Mouse (Mus musculus) ovary, postnatal 36 days (tissue): ENCODE data around the gene Sgca.
"Not testable (repeated sequence)": the region's sequence is repeated elsewhere in the genome, so short reads cannot be mapped to it uniquely, and the experiment has no call there.

Experiments used
- DNase-seq: peaks from one replicate; pipeline ENCODE4 v3.0.0; 2022; ENCODE audit warnings: low spot score, mixed read lengths

Gene Sgca

GRCm38 (mm10) chr11:94986435-94986834 lies 10.3 kb upstream of the Sgca start:
- no peak for DNase-seq

- DNase-seq = no peak
Observed at GRCm38 (mm10) chr11:94985822-94986221, 9.7 kb upstream of the Sgca start.

GRCm38 (mm10) chr11:94985140-94985539 lies 9.0 kb upstream of the Sgca start:
- no peak for DNase-seq

- no peak for DNase-seq
Observed at GRCm38 (mm10) chr11:94979462-94980179, 3.5 kb upstream of the Sgca start.

- peak; percentile 97 for DNase-seq
Observed at GRCm38 (mm10) chr11:94978947-94979346, 2.8 kb upstream of the Sgca start.

GRCm38 (mm10) chr11:94978178-94978915 lies 2.2 kb upstream of the Sgca start:
- DNase-seq = no peak

GRCm38 (mm10) chr11:94974951-94975350 lies 1.2 kb downstream of the Sgca start:
- DNase-seq = no peak

GRCm38 (mm10) chr11:94973313-94973712 lies 2.8 kb downstream of the Sgca start:
- DNase-seq = no peak

GRCm38 (mm10) chr11:94972887-94973286 lies 3.2 kb downstream of the Sgca start:
- DNase-seq = no peak

- no peak for DNase-seq
Observed at GRCm38 (mm10) chr11:94971895-94972615, 4.1 kb downstream of the Sgca start.

GRCm38 (mm10) chr11:94970210-94970943 lies 5.8 kb downstream of the Sgca start:
- DNase-seq = peak; percentile 51

GRCm38 (mm10) chr11:94969709-94970108 lies 6.4 kb downstream of the Sgca start:
- DNase-seq = not testable (repeated sequence)

- DNase-seq = no peak
Observed at GRCm38 (mm10) chr11:94968187-94968586, 7.9 kb downstream of the Sgca start.

GRCm38 (mm10) chr11:94967419-94967818 lies 8.7 kb downstream of the Sgca start, which contains the start of gene Hils1:
Gene Hils1 (plus strand): TSS chr11:94967593.
- DNase-seq = no peak

- no peak for DNase-seq
Observed at GRCm38 (mm10) chr11:94962534-94963101, 13.5 kb downstream of the Sgca start.

- DNase-seq = peak; percentile 74
Observed at GRCm38 (mm10) chr11:94958065-94958858, 17.9 kb downstream of the Sgca start.

GRCm38 (mm10) chr11:94957693-94958064 lies 18.4 kb downstream of the Sgca start:
- DNase-seq = no peak

- DNase-seq = no peak
Observed at GRCm38 (mm10) chr11:94955103-94955502, 21.0 kb downstream of the Sgca start.

GRCm38 (mm10) chr11:94952169-94952568 lies 24.0 kb downstream of the Sgca start:
- DNase-seq = no peak

- DNase-seq = no peak
Observed at GRCm38 (mm10) chr11:94945236-94945635, 30.9 kb downstream of the Sgca start.

GRCm38 (mm10) chr11:94944295-94944694 lies 31.8 kb downstream of the Sgca start:
- no peak for DNase-seq
